Mouse (Mus musculus): Measurements from ENCODE around the gene Gm45711. TPM values are rescaled to one million over a fixed set of nuclear protein-coding genes. Genes with fewer than 3 reads are reported as not detected.

Gene Gm45711
- not detected for total RNA-seq (2023)

GRCm38 (mm10) chr8:104309441-104310155 is at the start of gene Gm45711, which contains the start of gene Cmtm1:
Gene Gm45711 (minus strand): TSS chr8:104310081.
Gene Cmtm1 (minus strand): TSS chr8:104310145.

GRCm38 (mm10) chr8:104339229-104339982 is 29.5 kb upstream of the Gm45711 start, which contains the start of gene Cmtm3:
Gene Cmtm3 (plus strand): TSS chr8:104339410.

GRCm38 (mm10) chr8:104321930-104322329 is 12.0 kb upstream of the Gm45711 start, which contains the start of gene Cmtm2b:
Gene Cmtm2b (plus strand): TSS chr8:104322230.

GRCm38 (mm10) chr8:104321267-104321666 is 11.4 kb upstream of the Gm45711 start, which contains the start of gene Gm11020:
Gene Gm11020 (plus strand): TSS chr8:104321567.

GRCm38 (mm10) chr8:104293081-104293480 is 16.8 kb downstream of the Gm45711 start, which contains the start of gene Cmtm2a:
Gene Cmtm2a (minus strand): TSS chr8:104293181.

GRCm38 (mm10) chr8:104250439-104251367 is 59.2 kb downstream of the Gm45711 start, which contains the start of gene Cklf:
Gene Cklf (plus strand): TSS chr8:104250861.

DNA sequence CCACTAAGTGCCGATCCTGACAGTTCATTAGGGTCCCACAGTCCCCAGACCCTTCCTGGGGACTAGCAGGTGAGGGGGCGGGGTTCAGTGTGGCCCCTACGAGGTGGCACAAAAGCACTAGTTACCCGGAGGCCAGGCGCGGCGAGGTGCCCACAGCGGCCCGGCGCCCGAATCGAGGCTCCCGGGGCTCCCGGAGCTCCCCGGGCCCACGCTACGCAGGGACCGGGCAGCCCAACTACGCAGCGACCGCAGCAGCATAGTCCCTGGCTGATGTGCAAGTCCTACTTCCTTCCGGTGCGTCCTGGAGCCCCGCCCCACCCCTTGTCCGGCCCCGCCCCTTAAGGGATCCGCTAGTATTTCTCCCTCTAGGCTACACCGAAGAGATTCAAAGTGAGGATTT is 61.6 kb downstream of the Gm45711 start, which contains the start of gene Tk2:
TSS of gene Tk2 (minus strand) at position 283 of the 400 bp plus-strand sequence.

Other genes with a start within 250 kb of the Gm45711 start
- 1 to 10 TPM in 1 of 2 experiments, under 1 TPM in 1; 0.62 to 1.1 TPM for gene Cdh5, start 208.5 kb downstream of the Gm45711 start, total RNA-seq (2023)
- gene Bean1, start 139.6 kb downstream of the Gm45711 start, total RNA-seq (2023), result not detected
- gene Tk2, start 61.5 kb downstream of the Gm45711 start, total RNA-seq (2023), result 100 to 1,000 TPM in 1 of 2 experiments, 10 to 100 TPM in 1; 93.8 to 144 TPM
- 10 to 100 TPM; 72.0 to 85.3 TPM for gene Cklf, start 59.2 kb downstream of the Gm45711 start, total RNA-seq (2023)
- gene Cmtm2a, start 16.9 kb downstream of the Gm45711 start, total RNA-seq (2023), result not detected
- not detected for gene Cmtm1, start 64 bp upstream of the Gm45711 start, total RNA-seq (2023)
- not detected for gene Gm11020, start 11.5 kb upstream of the Gm45711 start, total RNA-seq (2023)
- gene Cmtm2b, start 12.1 kb upstream of the Gm45711 start, total RNA-seq (2023), result not detected
- 10 to 100 TPM; 14.2 to 16.9 TPM for gene Cmtm3, start 29.3 kb upstream of the Gm45711 start, total RNA-seq (2023)
- 1 to 10 TPM; 1.1 to 1.4 TPM for gene Cmtm4, start 85.7 kb upstream of the Gm45711 start, total RNA-seq (2023)
- 10 to 100 TPM; 47.8 to 64.7 TPM for gene Dync1li2, start 133.0 kb upstream of the Gm45711 start, total RNA-seq (2023)
- 1 to 10 TPM; 2.4 to 2.8 TPM for gene Terb1, start 199.8 kb upstream of the Gm45711 start, total RNA-seq (2023)
- 10 to 100 TPM; 44.8 to 45.2 TPM for gene Nae1, start 224.6 kb upstream of the Gm45711 start, total RNA-seq (2023)
- 1 to 10 TPM in 1 of 2 experiments, under 1 TPM in 1; 0.95 to 2.7 TPM for gene Car7, start 224.6 kb upstream of the Gm45711 start, total RNA-seq (2023)